Mouse (Mus musculus): ENCODE measurements at regions not wholly inside any gene's neighbourhood (a gene's known extent, or its start where the extent isn't known, plus 50 kb on each side); places are given as distances from the start of the nearest gene placed in this dataset.
A peak's percentile ranks its signal among the peaks of the same experiment; 100 is the strongest.

- H3K27ac ChIP-seq (replicated peaks): no peak overlapping the region
- H3K9me3 ChIP-seq (ENCODE audit: control insufficient read depth, low read length): no peaks in the 10 kb centered on the region
- DNase-seq (ENCODE audit: low spot score) (no peak), ATAC-seq (ENCODE audit: low FRiP score, low TSS enrichment) (no peak)
- 61% methylated on average over 3 of the region's 3 CpGs for WGBS
- H3K27me3 ChIP-seq (ENCODE audit: control insufficient read depth, insufficient read depth, low read length): no peaks in the 10 kb centered on the region
- TF ChIP-seq CTCF (IDR thresholded peaks at IDR 0.05; ENCODE audit: low read depth): no peak
- TF ChIP-seq EP300 (optimal IDR thresholded peaks at IDR 0.05): no peak
- H3K36me3 ChIP-seq (ENCODE audit: control insufficient read depth, insufficient read depth, low read length): no peaks in the 10 kb centered on the region
- H3K4me3 ChIP-seq (ENCODE audit: low read depth, low read length): no peak overlapping the region
- no peaks in the 10 kb centered on the region for H3K4me1 ChIP-seq (replicated peaks; ENCODE audit: control insufficient read depth, insufficient read depth)
- no peak overlapping the region for H3K9ac ChIP-seq (ENCODE audit: low read length)
- H3K4me2 ChIP-seq (replicated peaks; ENCODE audit: low read depth): no peak overlapping the region
These were observed 123.3 kb upstream of the Slc22a23 start for GRCm38 (mm10) chr13:34468132-34468748.

GRCm38 (mm10) chr13:34465862-34466430 lies 121.0 kb upstream of the Slc22a23 start:
- no peaks in the 10 kb centered on the region for H3K36me3 ChIP-seq (ENCODE audit: control insufficient read depth, insufficient read depth, low read length)
- H3K4me1 ChIP-seq (replicated peaks; ENCODE audit: control insufficient read depth, insufficient read depth): no peaks in the 10 kb centered on the region
- ATAC-seq (ENCODE audit: low FRiP score, low TSS enrichment) (no peak), DNase-seq (ENCODE audit: low spot score) (peak; percentile 22)
- H3K4me3 ChIP-seq (ENCODE audit: low read depth, low read length): no peak overlapping the region
- no peaks in the 10 kb centered on the region for H3K27me3 ChIP-seq (ENCODE audit: control insufficient read depth, insufficient read depth, low read length)
- H3K9me3 ChIP-seq (ENCODE audit: control insufficient read depth, low read length): no peaks in the 10 kb centered on the region
- H3K9ac ChIP-seq (ENCODE audit: low read length): no peak overlapping the region
- H3K4me2 ChIP-seq (replicated peaks; ENCODE audit: low read depth): no peak overlapping the region
- no peak overlapping the region for H3K27ac ChIP-seq (replicated peaks)
- TF ChIP-seq CTCF (IDR thresholded peaks at IDR 0.05; ENCODE audit: low read depth) (no peak), EP300 (optimal IDR thresholded peaks at IDR 0.05) (no peak)

- no peaks in the 10 kb centered on the region for H3K27me3 ChIP-seq (ENCODE audit: control insufficient read depth, insufficient read depth, low read length)
- H3K4me1 ChIP-seq (replicated peaks; ENCODE audit: control insufficient read depth, insufficient read depth): no peaks in the 10 kb centered on the region
- H3K36me3 ChIP-seq (ENCODE audit: control insufficient read depth, insufficient read depth, low read length): no peaks in the 10 kb centered on the region
- H3K27ac ChIP-seq (replicated peaks): no peak overlapping the region
- TF ChIP-seq EP300 (optimal IDR thresholded peaks at IDR 0.05): no peak
- TF ChIP-seq CTCF (IDR thresholded peaks at IDR 0.05; ENCODE audit: low read depth): no peak
- H3K9ac ChIP-seq (ENCODE audit: low read length): no peak overlapping the region
- no peak overlapping the region for H3K4me2 ChIP-seq (replicated peaks; ENCODE audit: low read depth)
- WGBS: 83% methylated on average over 5 of the region's 5 CpGs
- no peak for ATAC-seq (ENCODE audit: low FRiP score, low TSS enrichment)
- H3K4me3 ChIP-seq (ENCODE audit: low read depth, low read length): no peak overlapping the region
- H3K9me3 ChIP-seq (ENCODE audit: control insufficient read depth, low read length): no peaks in the 10 kb centered on the region
- no peak for DNase-seq (ENCODE audit: low spot score)
These were observed 120.5 kb upstream of the Slc22a23 start for GRCm38 (mm10) chr13:34465456-34465855.

GRCm38 (mm10) chr13:34464221-34464620 lies 119.2 kb upstream of the Slc22a23 start:
- no peak for ATAC-seq (ENCODE audit: low FRiP score, low TSS enrichment)
- Histone ChIP-seq H3K4me3 (ENCODE audit: low read depth, low read length) (no peak overlapping the region), H3K36me3 (ENCODE audit: control insufficient read depth, insufficient read depth, low read length) (no peaks in the 10 kb centered on the region), H3K9me3 (ENCODE audit: control insufficient read depth, low read length) (no peaks in the 10 kb centered on the region), H3K4me1 (replicated peaks; ENCODE audit: control insufficient read depth, insufficient read depth) (no peaks in the 10 kb centered on the region), H3K27me3 (ENCODE audit: control insufficient read depth, insufficient read depth, low read length) (no peaks in the 10 kb centered on the region), H3K4me2 (replicated peaks; ENCODE audit: low read depth) (no peak overlapping the region), H3K9ac (ENCODE audit: low read length) (no peak overlapping the region), H3K27ac (replicated peaks) (no peak overlapping the region)
- no peak for DNase-seq (ENCODE audit: low spot score)
- 78% methylated on average over 4 of the region's 4 CpGs for WGBS
- TF ChIP-seq EP300 (optimal IDR thresholded peaks at IDR 0.05) (no peak), CTCF (IDR thresholded peaks at IDR 0.05; ENCODE audit: low read depth) (no peak)

GRCm38 (mm10) chr13:34462808-34463511 lies 118.0 kb upstream of the Slc22a23 start:
- ATAC-seq (ENCODE audit: low FRiP score, low TSS enrichment) (peak; percentile 47; the same call in 1 of the 2 replicates), DNase-seq (ENCODE audit: low spot score) (no peak)
- H3K36me3 ChIP-seq (ENCODE audit: control insufficient read depth, insufficient read depth, low read length): no peaks in the 10 kb centered on the region
- H3K9ac ChIP-seq (ENCODE audit: low read length): no peak overlapping the region
- TF ChIP-seq CTCF (IDR thresholded peaks at IDR 0.05; ENCODE audit: low read depth) (no peak), EP300 (optimal IDR thresholded peaks at IDR 0.05) (no peak)
- 15% methylated on average over 2 of the region's 2 CpGs for WGBS
- H3K9me3 ChIP-seq (ENCODE audit: control insufficient read depth, low read length): no peaks in the 10 kb centered on the region
- H3K27me3 ChIP-seq (ENCODE audit: control insufficient read depth, insufficient read depth, low read length): no peaks in the 10 kb centered on the region
- H3K4me3 ChIP-seq (ENCODE audit: low read depth, low read length): no peak overlapping the region
- no peak overlapping the region for H3K27ac ChIP-seq (replicated peaks)
- no peaks in the 10 kb centered on the region for H3K4me1 ChIP-seq (replicated peaks; ENCODE audit: control insufficient read depth, insufficient read depth)
- no peak overlapping the region for H3K4me2 ChIP-seq (replicated peaks; ENCODE audit: low read depth)

GRCm38 (mm10) chr13:34462206-34462807 lies 117.3 kb upstream of the Slc22a23 start:
- Histone ChIP-seq H3K4me3 (ENCODE audit: low read depth, low read length) (no peak overlapping the region), H3K9me3 (ENCODE audit: control insufficient read depth, low read length) (no peaks in the 10 kb centered on the region), H3K36me3 (ENCODE audit: control insufficient read depth, insufficient read depth, low read length) (no peaks in the 10 kb centered on the region), H3K4me1 (replicated peaks; ENCODE audit: control insufficient read depth, insufficient read depth) (no peaks in the 10 kb centered on the region), H3K9ac (ENCODE audit: low read length) (no peak overlapping the region), H3K4me2 (replicated peaks; ENCODE audit: low read depth) (no peak overlapping the region), H3K27me3 (ENCODE audit: control insufficient read depth, insufficient read depth, low read length) (no peaks in the 10 kb centered on the region), H3K27ac (replicated peaks) (no peak overlapping the region)
- ATAC-seq (ENCODE audit: low FRiP score, low TSS enrichment) (no peak), DNase-seq (ENCODE audit: low spot score) (no peak)
- 79% methylated on average over 6 of the region's 6 CpGs for WGBS
- TF ChIP-seq EP300 (optimal IDR thresholded peaks at IDR 0.05) (no peak), CTCF (IDR thresholded peaks at IDR 0.05; ENCODE audit: low read depth) (no peak)

Data from stomach, postnatal 0 days (tissue).